Mouse (Mus musculus): ENCODE results near the gene Rasgrp3. TPM values are rescaled to one million over a fixed set of nuclear protein-coding genes. Genes with fewer than 3 reads are reported as not detected.
"Not testable (repeated sequence)": the region's sequence is repeated elsewhere in the genome, so short reads cannot be mapped to it uniquely, and the experiment has no call there.

Rasgrp3 gene
- polyA plus RNA-seq, 1 experiment, result 1.6 TPM

DNA sequence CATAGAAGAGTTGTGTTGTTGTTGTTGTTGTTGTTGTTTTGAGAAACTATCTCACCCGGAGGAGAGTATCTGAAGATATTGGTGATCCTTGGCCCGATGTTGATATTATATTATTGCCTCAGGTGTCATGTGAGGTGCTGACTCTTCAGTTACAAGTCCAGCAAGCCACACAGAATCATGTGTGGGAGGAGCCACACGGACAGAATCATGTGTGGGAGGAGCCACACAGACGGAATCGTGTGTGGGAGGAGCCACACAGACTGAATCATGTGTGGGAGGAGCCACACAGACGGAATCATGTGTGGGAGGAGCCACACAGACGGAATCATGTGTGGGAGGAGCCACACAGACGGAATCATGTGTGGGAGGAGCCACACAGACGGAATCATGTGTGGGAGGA is 20.4 kb downstream of the Rasgrp3 start:
- 87% methylated on average over 9 of the region's 9 CpGs for WGBS
- DNase-seq (ENCODE audit: low read depth, low spot score), result not testable (repeated sequence)

DNA sequence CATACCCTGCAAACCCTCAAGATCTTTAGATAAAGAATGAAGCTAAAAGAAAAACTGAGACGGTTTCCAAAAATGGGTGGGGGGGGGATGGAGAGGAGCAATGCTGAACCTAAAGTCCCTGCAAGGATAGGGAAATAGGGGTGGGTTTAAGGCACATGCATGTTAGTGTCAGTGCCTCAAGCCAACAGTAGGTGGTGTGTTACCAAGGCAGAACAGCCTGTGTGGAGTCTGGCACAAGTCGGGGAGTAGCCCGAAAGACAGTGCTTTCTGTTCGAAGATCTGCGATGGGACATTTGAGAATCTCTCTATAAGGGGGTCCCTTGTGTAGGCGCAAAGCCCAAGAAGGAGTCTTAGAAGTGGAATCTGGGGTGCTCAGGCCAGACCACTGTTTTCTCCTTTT is 24.9 kb downstream of the Rasgrp3 start:
- 85% methylated on average over 6 of the region's 6 CpGs for WGBS
- no peak for DNase-seq (ENCODE audit: low read depth, low spot score)

DNA sequence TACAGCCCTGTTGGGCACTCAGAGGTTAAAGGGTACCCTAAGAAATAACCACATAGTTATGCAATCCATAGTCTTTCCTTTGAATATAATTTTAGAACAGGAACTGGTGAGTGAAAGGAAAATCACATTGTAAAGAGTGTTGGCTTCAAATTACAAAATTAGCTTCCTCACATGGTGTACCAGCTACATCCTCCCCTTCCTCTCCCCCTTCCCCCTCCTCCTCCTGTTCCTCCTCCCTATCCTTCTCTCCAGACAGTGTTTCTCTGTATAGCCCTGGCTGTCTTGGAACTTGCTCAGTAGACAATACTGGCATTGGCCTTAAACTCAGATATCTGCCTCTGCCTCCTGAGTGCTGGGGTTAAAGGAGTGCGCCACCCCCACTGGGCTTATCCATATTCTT is 26.1 kb downstream of the Rasgrp3 start:
- 95% methylated on average over 1 of the region's 1 CpGs for WGBS
- DNase-seq (ENCODE audit: low read depth, low spot score), result no peak

DNA sequence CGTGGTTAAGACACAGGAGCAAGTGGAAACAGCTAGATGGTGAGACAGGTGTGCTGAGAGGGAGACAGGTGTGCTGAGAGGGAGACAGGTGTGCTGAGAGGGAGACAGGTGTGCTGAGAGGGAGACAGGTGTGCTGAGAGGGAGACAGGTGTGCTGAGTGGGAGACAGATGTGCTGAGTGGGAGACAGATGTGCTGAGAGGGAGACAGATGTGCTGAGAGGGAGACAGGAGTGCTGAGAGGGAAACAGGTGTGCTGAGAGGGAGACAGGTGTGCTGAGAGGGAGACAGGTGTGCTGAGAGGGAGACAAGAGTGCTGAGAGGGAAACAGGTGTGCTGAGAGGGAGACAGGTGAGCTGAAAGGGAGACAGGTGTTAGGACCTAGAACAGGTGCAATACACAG is 27.5 kb downstream of the Rasgrp3 start:
- DNase-seq (ENCODE audit: low read depth, low spot score), result not testable (repeated sequence)
- WGBS, result 75% methylated on average over 1 of the region's 1 CpGs

DNA sequence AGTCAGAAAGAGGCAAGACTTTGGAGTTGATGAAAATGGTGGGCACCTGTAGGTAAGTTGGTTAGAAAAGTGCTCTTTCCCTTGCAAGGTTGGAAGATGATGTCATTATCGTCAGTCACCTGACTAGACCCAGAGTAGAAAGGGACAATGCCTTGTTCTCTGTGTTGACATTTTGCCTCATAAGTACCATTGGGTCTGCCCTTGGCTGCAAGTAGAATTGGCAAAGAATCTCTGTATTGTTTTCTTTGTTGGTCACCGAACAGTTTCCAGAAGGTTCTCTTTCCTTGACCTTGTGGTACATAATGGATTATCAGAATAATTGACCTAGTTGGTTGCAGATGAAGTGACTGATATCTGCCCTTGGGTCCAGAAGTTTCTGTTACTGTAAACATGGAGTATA is 27.9 kb downstream of the Rasgrp3 start:
- 61% methylated on average over 2 of the region's 2 CpGs for WGBS

DNA sequence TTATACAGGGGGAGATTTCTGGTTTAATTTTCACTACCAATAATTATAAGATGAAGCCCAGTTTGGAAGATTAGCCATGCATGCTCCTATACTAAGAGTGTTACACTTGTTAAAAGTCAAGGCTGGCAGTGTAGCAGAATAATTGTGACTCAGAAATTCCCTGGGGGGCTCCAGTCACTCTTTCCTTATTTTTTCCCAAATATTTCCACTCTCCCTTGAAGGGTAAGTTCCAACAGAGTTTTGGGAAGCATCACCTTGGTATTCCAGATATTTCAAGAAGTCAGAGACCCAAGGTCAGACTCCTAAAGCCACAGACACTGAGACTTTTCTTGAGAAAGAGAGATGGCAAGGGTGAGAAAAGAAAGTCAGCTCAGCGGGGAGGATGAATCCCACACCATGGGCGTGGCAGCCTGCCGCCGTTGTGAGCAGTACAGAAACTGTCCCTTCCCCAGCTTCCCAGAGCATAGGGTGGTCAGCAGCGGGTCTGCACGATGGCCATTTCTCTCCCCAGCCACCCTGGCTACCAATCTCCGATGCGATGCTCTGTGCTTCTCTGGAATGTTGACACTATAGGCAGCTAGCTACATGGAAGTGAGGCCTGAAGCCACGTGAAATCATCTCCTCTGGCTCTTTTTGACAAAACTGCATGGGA is 28.8 kb downstream of the Rasgrp3 start:
- DNase-seq (ENCODE audit: low read depth, low spot score), result no peak
- WGBS, result 36% methylated on average over 9 of the region's 9 CpGs

More for the DNA sequence above, 27.9 kb downstream of the Rasgrp3 start:
- no peak for DNase-seq (ENCODE audit: low read depth, low spot score)

DNA sequence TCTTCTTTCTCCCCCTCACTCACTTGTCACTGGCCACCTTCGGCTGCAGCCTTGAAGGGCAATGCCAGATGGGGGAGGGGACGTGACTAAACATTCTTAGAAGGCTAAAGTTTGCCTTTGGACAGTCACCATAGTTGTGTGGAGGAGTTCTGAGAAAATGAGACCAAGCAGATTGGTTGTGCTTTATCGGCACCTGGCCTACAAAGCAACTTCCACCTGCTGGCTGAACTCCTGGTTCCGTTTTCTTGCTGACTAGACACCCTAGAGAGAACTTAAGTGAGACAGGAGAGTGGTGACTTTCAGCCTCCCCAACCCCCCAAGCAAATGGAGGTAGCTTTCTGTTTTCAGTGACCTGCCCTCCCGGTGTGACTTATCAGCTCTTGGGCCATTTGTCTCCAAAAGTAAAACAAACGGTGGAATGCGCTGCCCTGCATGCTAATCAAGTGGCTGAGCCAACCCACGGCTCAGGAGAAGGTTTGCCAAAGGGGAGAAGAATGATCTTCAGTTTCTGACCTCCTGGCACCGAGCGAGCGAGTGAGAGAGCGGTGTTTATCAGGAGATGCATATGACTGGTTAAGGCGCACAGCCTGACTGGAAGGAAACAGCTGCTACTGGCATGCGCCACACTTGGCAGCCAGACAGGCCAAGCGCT is 29.4 kb downstream of the Rasgrp3 start:
- no peak for DNase-seq (ENCODE audit: low read depth, low spot score)

DNA sequence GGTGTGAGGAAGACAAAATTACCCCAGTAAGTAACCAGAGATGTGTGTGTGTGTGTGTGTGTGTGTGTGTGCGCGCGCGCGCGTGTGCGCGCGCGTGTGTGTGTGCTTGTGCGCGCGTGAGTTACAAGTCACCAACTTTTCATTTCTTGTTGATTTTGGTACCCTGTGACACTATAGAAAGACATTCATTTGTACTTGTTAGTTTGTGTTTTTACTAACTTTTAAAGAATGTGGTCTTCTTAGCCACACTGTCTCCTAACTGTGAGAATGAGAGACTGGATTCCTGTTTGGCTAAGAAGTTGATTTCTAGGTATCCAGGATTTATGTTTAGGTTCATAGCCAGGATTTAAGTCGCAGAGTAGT is 29.9 kb downstream of the Rasgrp3 start:
- WGBS, result 33% methylated on average over 14 of the region's 14 CpGs

More for the DNA sequence above, 29.4 kb downstream of the Rasgrp3 start:
- 8% methylated on average over 15 of the region's 15 CpGs for WGBS

DNA sequence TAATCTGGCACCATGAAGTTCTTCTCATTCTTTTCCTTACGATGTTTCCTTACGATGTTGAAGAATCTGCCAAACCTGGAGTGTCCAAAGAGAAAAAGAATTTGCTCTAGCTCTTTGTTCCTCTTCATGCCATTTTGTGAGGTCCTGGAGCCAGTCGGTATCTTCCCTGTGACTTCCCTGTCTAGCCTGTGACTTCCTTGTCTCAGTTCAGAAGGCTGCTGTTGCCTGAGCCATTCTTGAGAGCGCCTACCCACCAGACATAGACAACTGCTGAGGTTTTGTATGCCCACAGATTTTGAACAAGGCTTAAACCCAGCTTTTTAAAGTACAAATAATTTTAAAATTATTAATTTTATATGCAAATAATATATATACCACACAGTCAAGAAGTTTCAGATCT is 31.3 kb downstream of the Rasgrp3 start:
- 79% methylated on average over 4 of the region's 4 CpGs for WGBS
- DNase-seq (ENCODE audit: low read depth, low spot score), result no peak

More for the DNA sequence above, 29.9 kb downstream of the Rasgrp3 start:
- no peak for DNase-seq (ENCODE audit: low read depth, low spot score)

DNA sequence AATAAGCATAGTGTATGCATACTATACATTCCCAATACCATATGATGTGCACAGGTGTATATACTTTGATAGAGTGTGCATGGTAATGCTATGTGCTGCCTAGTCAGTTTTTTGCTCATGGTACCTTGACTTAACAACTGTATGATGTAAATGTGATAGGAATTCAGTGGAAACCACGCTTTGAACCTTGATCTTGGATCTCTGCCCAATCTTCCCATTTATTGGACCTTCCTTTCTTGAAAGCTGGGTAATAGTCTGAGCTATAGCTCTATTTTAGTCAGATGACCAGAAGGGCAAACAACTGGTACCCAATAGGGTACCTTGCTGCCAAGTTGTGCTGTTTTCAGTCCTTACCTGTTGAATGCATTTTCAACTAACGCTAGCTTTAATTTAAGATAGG is 31.8 kb downstream of the Rasgrp3 start:
- WGBS, result 46% methylated on average over 2 of the region's 2 CpGs
- DNase-seq (ENCODE audit: low read depth, low spot score), result peak; percentile 14

DNA sequence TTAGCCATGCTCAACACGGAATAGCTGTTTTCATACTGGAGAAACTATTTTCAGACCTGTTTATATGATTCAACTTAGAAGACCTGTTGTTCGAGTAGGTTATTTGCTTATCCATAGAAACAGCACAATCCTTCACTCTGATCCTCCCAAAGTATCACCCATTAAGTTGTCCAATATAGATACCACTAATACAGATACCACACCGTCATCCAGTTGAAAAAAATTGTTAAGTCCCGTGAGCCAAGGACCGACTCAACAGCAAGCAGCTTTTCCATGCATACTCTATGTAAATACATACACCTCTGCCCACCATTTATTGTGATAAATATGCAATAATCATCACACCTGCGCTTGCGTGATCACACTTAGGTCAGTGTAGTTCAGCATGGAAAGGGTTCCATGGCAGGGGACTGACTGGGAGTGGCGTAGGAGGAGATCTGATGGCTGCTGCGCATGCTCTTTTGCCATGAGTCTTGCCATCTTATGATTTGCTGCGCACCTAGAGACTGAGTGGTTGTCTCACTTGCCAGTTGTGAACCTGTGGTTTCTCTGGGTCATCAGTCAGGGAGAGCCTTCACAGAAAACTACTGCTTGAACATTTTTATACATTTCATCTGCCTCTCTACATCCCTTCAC is 32.9 kb downstream of the Rasgrp3 start:
- 94% methylated on average over 10 of the region's 10 CpGs for WGBS
- no peak for DNase-seq (ENCODE audit: low read depth, low spot score)

DNA sequence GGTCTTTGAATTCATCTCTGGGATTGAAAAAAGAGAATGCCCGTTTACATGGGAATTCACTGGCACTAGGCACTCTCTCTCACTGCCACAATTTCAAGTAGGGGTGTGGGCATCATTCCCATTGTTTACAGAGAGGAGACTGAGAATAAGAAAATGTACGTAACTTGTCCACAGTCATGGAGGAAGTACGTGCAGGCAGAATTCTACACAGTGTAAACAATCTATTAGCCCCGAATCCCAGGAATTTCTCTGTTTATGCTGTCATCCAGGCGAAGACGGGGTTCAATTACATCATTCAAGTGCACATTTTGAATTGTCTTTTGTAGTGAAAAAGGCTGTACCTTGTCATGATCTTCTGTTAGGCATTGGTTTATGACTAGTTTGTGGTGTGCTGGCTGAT is 34.6 kb downstream of the Rasgrp3 start:
- 47% methylated on average over 6 of the region's 6 CpGs for WGBS

DNA sequence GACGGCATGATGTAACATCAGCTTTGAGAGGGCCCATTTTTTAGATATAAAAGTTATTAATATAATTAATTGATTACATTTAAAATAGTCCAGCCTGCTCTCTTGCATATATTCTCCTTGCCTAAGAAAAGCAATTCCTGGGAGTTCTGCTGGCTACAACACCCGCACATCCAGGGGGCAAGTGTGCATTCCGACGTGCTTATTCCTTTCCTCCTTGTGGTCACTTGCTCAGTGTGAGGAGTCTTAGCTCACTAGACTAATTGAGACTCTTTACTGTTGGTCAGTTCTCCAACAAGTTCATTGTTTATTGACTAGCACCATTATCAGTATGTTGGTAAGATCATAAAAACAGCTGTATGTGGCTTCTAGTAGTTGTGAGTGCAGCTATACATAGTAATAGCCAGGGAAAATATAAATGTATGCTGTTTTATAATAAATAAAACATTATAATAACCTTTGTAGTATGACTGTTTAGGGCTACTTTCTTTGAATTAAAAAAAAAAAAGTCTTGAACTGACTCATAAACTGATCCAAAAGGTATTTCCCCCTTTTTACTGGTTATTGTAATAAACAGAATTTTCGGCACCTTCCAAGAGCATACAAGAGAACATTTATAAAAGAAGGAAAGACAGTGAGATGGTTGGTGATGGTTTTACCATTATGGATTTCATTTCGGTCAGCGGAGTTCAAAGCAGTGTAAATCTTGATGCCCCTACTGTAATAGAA is 35.4 kb downstream of the Rasgrp3 start:
- no peak for DNase-seq (ENCODE audit: low read depth, low spot score)
- 94% methylated on average over 7 of the region's 7 CpGs for WGBS

More for the DNA sequence above, 34.6 kb downstream of the Rasgrp3 start:
- no peak for DNase-seq (ENCODE audit: low read depth, low spot score)

DNA sequence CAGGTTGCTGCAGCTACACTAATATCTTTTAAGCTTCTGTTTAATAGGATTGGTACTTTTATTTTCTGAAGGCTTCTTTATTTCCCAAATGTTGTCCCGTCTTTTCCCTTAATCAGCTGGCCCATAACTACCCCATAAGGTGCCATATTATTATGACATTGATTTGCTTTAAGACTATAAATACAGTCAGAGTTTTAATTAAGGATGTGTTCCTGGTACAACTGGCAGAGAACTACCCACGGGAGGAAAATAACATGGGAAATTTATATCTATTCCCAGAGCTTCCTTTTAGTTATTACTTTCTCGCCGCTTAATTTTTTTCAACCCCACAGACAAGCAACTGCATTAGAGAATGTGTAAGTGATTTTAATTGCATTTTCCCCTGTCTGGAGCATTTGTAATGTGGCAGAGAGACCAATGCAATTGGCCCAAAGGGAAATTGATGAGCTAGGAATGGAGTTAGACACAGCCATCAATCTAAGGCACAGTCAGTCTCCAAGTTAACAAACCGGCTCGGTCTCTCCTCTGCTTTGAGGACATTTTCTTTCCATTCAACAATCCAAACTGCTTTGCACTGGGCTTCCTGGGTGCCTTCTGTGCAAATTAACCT is 36.1 kb downstream of the Rasgrp3 start:
- no peak for DNase-seq (ENCODE audit: low read depth, low spot score)
- 83% methylated on average over 6 of the region's 6 CpGs for WGBS

DNA sequence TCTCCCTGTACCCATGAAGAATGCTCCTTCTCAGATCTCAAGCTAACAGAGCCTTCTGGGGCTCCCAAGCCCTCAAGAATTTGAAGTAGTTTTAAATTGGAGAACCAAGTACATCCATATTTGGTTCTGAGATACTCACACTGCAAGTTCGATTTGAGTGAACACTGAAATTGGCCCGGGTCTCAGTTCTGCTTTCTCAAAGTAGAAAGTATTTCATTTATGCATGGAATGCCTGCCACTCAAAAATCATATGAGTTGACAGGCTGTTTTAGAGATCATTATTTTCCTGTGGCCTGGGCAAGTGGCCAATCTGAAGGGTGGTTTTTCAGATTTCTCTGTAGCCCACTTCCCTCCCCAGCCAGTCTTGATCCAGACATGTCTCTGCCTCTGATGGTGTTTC is 36.7 kb downstream of the Rasgrp3 start:
- no peak for DNase-seq (ENCODE audit: low read depth, low spot score)
- WGBS, result 51% methylated on average over 2 of the region's 2 CpGs

DNA sequence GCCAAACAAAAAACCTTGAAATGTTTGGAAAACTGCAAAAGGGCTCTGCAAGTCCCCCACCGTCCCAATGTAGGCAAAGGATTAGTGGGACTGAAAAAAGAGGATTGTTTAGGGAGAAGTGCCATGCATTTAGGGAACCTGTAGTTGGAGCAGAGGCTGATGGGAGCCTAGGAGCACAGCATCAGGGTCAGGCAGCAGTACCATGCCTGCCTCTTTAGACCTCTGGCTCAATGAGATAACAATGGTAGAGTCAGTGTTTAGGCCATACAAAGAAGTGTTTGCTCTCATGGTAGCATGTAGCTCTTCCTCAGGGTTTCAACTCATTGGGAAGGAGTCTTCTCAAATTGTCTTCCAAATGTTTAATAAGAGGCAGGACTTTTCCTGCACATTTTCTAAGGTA is 40.3 kb downstream of the Rasgrp3 start:
- 81% methylated on average over 1 of the region's 1 CpGs for WGBS
- no peak for DNase-seq (ENCODE audit: low read depth, low spot score)

DNA sequence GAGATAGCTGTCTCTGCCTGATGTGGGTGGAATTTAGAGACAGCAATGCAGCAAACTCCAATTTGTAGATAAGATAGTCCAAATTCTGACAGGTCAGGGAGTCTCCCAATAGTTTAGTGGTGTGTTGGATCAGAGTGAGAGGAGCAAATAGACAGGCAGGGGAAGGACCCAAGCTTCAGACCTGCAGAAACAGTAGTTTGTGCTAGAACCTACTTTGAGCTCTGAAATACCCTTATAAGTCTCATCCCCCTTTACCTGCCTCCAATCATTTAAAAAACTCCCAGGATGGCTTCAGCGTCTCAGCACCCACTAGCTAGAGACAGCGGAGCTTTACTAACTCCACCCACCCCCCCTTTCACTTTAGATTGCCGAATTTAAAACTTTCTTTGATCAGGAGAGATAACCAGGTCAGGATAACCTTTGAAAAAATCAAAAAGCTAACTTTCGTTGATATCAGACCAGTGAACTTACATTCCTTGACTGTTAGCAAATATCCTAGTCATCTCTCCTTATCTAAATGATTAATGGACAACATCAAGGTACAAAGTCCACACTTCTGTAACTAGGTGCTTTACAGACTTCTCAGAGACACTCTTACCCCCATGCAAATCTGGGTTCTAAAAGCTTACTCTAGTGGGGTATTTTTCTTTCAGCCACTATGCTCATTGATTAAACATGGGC is 41.2 kb downstream of the Rasgrp3 start:
- 35% methylated on average over 4 of the region's 4 CpGs for WGBS
- no peak for DNase-seq (ENCODE audit: low read depth, low spot score)

DNA sequence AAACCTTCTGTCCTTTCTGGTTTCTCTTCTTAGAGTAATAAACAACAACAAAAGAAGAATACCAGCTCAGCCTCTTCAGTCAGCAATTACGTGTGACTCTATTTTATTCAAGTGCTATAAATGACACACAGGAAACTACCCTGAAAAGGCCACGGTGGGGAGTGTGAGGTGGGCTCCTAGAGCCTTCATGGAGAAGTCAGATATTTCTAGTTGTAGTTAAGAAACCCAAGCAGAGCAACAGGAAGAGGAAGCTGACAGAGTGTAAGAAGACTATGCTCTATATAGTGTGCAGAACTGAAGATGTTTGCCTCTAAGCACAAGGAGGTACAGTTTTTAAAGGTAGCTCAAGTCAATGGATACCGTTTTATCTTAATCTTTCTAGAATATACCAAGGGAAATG is 42.0 kb downstream of the Rasgrp3 start:
- 59% methylated on average over 3 of the region's 3 CpGs for WGBS
- DNase-seq (ENCODE audit: low read depth, low spot score), result no peak

DNA sequence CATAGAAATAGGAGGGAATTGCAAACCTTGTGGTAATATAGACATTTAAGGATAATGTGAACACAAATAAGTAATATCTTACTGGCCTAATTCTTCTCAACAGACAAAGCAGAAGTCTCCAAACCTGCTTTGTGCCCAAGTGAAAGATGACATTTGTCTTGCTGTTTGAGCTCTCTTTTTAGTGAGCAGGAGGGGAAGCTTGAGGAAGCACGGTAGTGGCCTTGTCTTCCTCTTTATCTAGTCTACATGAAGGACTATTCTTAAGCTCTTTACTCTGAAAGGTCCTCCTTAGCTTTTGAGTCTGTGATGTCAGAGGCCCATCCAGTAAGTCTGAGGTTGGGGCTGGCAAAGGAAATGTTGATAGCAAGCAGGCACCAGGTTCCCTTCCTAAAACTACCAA is 43.1 kb downstream of the Rasgrp3 start:
- WGBS, result 74% methylated on average over 1 of the region's 1 CpGs
- DNase-seq (ENCODE audit: low read depth, low spot score), result no peak

DNA sequence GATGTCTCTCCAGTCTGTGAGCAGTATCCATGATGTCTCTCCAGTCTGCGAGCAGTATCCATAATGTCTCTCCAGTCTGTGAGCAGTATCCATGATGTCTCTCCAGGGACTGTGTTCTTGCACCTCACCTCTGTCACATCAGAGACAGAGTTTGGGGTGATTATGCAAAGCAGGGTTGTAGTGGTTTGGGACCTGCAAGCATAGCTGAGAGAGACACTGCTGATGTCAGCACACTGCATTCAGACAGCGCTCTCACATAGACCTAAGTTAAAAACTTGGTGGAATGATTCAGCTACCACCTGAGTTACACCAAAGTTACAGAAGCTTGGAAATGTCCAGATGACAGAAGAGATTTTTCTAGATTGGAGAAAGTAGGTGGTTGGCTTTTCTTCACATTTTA is 44.0 kb downstream of the Rasgrp3 start:
- WGBS, result 91% methylated on average over 2 of the region's 2 CpGs

More for the DNA sequence above, 44.0 kb downstream of the Rasgrp3 start:
- no peak for DNase-seq (ENCODE audit: low read depth, low spot score)

Data from large intestine, adult 2 months (tissue).